Mouse (Mus musculus): ENCODE results near the gene Snx32. TPM values are rescaled to one million over a fixed set of nuclear protein-coding genes. Genes with fewer than 3 reads are reported as not detected.
A peak's percentile ranks its signal among the peaks of the same experiment; 100 is the strongest.

Gene Snx32
- polyA plus RNA-seq, 1 experiment = 1.3 TPM

DNA sequence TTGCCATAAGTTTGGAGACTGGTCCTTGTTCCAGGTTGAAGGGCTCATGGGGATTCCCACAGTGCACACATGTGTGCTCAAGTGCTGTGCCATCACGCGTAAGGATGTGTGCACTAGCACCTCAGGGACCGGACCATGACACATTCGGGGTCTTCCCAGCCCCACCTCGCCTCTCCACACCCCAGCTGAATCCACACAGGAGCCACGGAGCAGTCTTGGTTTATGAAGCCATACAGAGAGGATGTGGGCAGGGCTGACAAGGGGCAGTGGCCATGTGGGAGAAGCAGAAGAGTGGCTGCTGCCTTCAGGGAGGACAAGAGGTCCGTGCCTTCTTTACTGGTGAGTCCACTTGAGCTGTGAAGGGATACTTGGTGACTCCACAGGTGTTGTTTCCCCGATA, 45.3 kb downstream of the Snx32 start:
- TF ChIP-seq GATA1 (IDR thresholded peaks at IDR 0.05; ENCODE audit: low read length) = no peak
- TF ChIP-seq TAL1 (IDR thresholded peaks at IDR 0.05; ENCODE audit: low read length) = no peak
- H3K9me3 ChIP-seq (ENCODE audit: control insufficient read depth, low read length) = no peaks in the 10 kb centered on the region
- H3K4me1 ChIP-seq (ENCODE audit: control insufficient read depth) = peaks cover 18% of the 10 kb centered on the region
- H3K36me3 ChIP-seq (ENCODE audit: control insufficient read depth) = peaks cover 50% of the 10 kb centered on the region
- H3K4me3 ChIP-seq (replicated peaks) = no peak overlapping the region
- peaks cover 3% of the 10 kb centered on the region for H3K27me3 ChIP-seq (ENCODE audit: control insufficient read depth)

DNA sequence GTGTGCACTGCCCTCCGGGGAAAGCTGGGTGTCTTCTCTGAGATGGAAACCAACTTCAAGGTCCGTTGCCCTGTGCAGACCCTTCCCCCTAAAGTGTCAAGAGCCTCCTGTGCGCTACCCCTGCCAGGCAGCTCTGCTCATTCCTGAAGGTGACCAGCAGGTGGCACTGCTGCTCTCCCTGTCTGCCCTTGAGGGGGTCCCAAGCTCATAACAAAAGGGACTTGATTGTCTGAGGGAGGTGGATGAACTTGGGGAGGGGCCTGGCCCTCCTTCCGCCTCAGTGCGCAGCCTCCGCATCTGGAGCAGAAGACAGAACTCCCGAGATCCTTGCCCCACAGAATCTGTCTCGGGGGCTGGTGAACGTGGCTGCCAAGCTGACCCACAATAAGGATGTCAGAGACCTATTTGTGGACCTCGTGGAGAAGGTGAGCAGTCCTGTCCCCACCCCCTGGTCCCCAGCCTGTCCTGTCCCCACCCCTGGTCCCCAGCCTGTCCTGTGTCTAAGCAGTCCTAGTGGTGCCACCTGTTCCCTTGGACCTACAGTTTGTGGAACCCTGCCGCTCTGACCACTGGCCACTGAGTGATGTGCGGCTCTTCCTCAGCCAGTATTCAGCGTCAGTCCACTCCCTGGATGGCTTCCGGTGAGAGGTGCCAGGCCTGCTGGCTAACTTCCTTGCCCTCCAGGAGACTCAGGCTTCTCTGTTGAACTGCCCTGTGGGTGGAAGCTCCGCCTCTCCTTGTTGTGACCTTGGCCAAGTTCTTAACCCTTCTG, 46.4 kb downstream of the Snx32 start:
- Histone ChIP-seq H3K4me3 (replicated peaks) (no peak overlapping the region), H3K9me3 (ENCODE audit: control insufficient read depth, low read length) (no peaks in the 10 kb centered on the region), H3K27me3 (ENCODE audit: control insufficient read depth) (no peaks in the 10 kb centered on the region), H3K36me3 (ENCODE audit: control insufficient read depth) (peaks cover 50% of the 10 kb centered on the region), H3K4me1 (ENCODE audit: control insufficient read depth) (peaks cover 28% of the 10 kb centered on the region)
- TF ChIP-seq TAL1 (IDR thresholded peaks at IDR 0.05; ENCODE audit: low read length) (no peak), GATA1 (IDR thresholded peaks at IDR 0.05; ENCODE audit: low read length) (no peak)

GRCm38 (mm10) chr19:5463212-5463611, 47.1 kb downstream of the Snx32 start:
- no peak for TF ChIP-seq TAL1 (IDR thresholded peaks at IDR 0.05; ENCODE audit: low read length)
- no peak for TF ChIP-seq GATA1 (IDR thresholded peaks at IDR 0.05; ENCODE audit: low read length)
- no peak overlapping the region for H3K4me3 ChIP-seq (replicated peaks)
- peaks cover 34% of the 10 kb centered on the region for H3K4me1 ChIP-seq (ENCODE audit: control insufficient read depth)
- no peaks in the 10 kb centered on the region; the same call in 1 of the 2 replicates for H3K27me3 ChIP-seq (ENCODE audit: control insufficient read depth)
- H3K9me3 ChIP-seq (ENCODE audit: control insufficient read depth, low read length) = no peaks in the 10 kb centered on the region
- H3K36me3 ChIP-seq (ENCODE audit: control insufficient read depth) = peaks cover 50% of the 10 kb centered on the region

DNA sequence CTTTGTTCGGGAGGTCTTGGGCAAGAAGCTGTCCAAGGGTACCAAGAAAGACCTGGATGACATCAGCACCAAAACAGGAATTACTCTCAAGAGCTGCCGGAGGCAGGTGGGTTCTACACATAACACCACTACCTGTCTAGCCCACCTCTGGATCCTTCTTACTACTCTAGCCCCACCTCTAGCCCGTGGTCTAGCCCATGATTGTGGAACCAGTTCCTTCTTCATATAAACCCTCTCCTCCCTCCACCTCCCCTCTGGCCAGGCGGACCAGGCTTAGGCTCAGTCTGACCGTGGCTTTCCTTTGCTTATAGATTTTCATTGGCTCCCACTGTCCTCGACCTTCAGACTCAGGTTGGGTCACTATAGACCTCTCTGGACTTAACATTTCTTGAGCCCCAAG, 48.9 kb downstream of the Snx32 start:
- Histone ChIP-seq H3K36me3 (ENCODE audit: control insufficient read depth) (peaks cover 41% of the 10 kb centered on the region), H3K4me1 (ENCODE audit: control insufficient read depth) (peaks cover 52% of the 10 kb centered on the region)
- TF ChIP-seq GATA1 (IDR thresholded peaks at IDR 0.05; ENCODE audit: low read length) (no peak), TAL1 (IDR thresholded peaks at IDR 0.05; ENCODE audit: low read length) (no peak)

GRCm38 (mm10) chr19:5460465-5460911, 49.9 kb downstream of the Snx32 start, which contains the start of gene Fibp:
Fibp (plus strand) TSS chr19:5460615.
- Histone ChIP-seq H3K4me3 (replicated peaks) (peak within 1 kb of the TSS; percentile 83), H3K36me3 (ENCODE audit: control insufficient read depth) (peaks cover 32% of the 10 kb centered on the region), H3K27me3 (ENCODE audit: control insufficient read depth) (peaks cover 10% of the 10 kb centered on the region), H3K4me1 (ENCODE audit: control insufficient read depth) (peaks cover 61% of the 10 kb centered on the region), H3K9me3 (ENCODE audit: control insufficient read depth, low read length) (no peaks in the 10 kb centered on the region)
- TF ChIP-seq GATA1 (IDR thresholded peaks at IDR 0.05; ENCODE audit: low read length) = no peak

More for the DNA sequence above, 48.9 kb downstream of the Snx32 start:
- Histone ChIP-seq H3K4me3 (replicated peaks) (peak overlapping the region; percentile 83), H3K27me3 (ENCODE audit: control insufficient read depth) (peaks cover 6% of the 10 kb centered on the region), H3K9me3 (ENCODE audit: control insufficient read depth, low read length) (no peaks in the 10 kb centered on the region)

- TF ChIP-seq GATA1 (IDR thresholded peaks at IDR 0.05; ENCODE audit: low read length) (no peak), TAL1 (IDR thresholded peaks at IDR 0.05; ENCODE audit: low read length) (no peak)
- H3K4me1 ChIP-seq (ENCODE audit: control insufficient read depth) = peaks cover 66% of the 10 kb centered on the region
- H3K9me3 ChIP-seq (ENCODE audit: control insufficient read depth, low read length) = no peaks in the 10 kb centered on the region
- H3K36me3 ChIP-seq (ENCODE audit: control insufficient read depth) = peaks cover 28% of the 10 kb centered on the region
- peaks cover 10% of the 10 kb centered on the region for H3K27me3 ChIP-seq (ENCODE audit: control insufficient read depth)
- peak overlapping the region; percentile 83 for H3K4me3 ChIP-seq (replicated peaks)
These were observed 50.4 kb downstream of the Snx32 start for GRCm38 (mm10) chr19:5459896-5460295.

DNA sequence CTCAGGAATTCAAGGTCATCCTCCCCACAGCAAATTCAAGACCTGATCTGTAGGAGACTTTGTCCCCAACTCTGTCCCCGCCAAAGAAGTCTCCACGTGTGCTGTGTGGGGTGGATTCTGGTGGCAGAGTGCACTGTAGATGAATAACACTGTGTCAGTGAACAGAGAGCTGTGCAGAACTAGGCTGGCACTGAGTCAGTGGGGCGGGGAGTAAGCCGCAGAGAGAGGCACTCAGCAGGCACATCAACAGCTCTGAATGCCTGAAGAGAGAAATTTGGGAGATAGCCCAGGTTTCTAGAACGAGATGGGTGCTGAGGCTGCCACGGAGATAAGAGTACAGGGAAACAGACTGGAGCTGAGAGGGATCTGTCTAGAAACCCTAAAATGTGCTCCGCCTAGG, 51.3 kb downstream of the Snx32 start:
- Histone ChIP-seq H3K4me1 (ENCODE audit: control insufficient read depth) (peaks cover 68% of the 10 kb centered on the region), H3K27me3 (ENCODE audit: control insufficient read depth) (peaks cover 10% of the 10 kb centered on the region), H3K4me3 (replicated peaks) (no peak overlapping the region), H3K9me3 (ENCODE audit: control insufficient read depth, low read length) (no peaks in the 10 kb centered on the region), H3K36me3 (ENCODE audit: control insufficient read depth) (peaks cover 25% of the 10 kb centered on the region)
- TF ChIP-seq TAL1 (IDR thresholded peaks at IDR 0.05; ENCODE audit: low read length) (no peak), GATA1 (IDR thresholded peaks at IDR 0.05; ENCODE audit: low read length) (no peak)

- TF ChIP-seq TAL1 (IDR thresholded peaks at IDR 0.05; ENCODE audit: low read length) (no peak), GATA1 (IDR thresholded peaks at IDR 0.05; ENCODE audit: low read length) (no peak)
- Histone ChIP-seq H3K27me3 (ENCODE audit: control insufficient read depth) (peaks cover 10% of the 10 kb centered on the region), H3K36me3 (ENCODE audit: control insufficient read depth) (peaks cover 14% of the 10 kb centered on the region), H3K4me1 (ENCODE audit: control insufficient read depth) (peaks cover 68% of the 10 kb centered on the region), H3K9me3 (ENCODE audit: control insufficient read depth, low read length) (no peaks in the 10 kb centered on the region), H3K4me3 (replicated peaks) (peak within 1 kb of the TSS; percentile 76)
These were observed 52.4 kb downstream of the Snx32 start, which contains the start of gene Ccdc85b for GRCm38 (mm10) chr19:5457746-5458442. Ccdc85b (minus strand) TSS chr19:5457894.
